Mouse (Mus musculus) kidney, adult 18-20 months (tissue): ENCODE results near the gene Gm3402.
A peak's percentile ranks its signal among the peaks of the same experiment; 100 is the strongest.
"Not testable (repeated sequence)": the region's sequence is repeated elsewhere in the genome, so short reads cannot be mapped to it uniquely, and the experiment has no call there.

Experiments
- DNase-seq: peaks from one replicate; pipeline ENCODE4 v3.0.0; 2021

The Gm3402 gene

DNA sequence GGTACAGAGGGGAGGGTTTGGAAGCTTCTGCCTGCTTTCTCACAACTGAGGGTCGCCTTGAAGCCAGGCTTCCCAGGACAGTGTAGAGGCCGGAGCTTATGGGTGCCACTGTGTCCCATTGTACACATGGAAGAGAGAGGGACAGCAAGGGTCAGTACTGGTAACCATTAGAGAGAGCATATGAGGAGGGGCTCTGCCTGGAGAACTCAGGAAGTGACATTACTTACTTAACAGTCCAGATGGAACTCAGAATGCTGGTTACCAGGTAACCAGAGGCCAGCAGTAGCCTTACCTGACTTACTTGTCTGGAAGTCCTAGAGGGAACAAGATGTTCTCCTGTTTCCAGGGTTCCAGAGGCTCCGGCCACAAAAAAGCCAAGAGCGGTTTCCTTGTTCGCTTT lies at the start of gene Gm3402:
Gene Gm3402 (plus strand): TSS at position 301 of the 400 bp plus-strand sequence.
- not testable (repeated sequence) for DNase-seq

DNA sequence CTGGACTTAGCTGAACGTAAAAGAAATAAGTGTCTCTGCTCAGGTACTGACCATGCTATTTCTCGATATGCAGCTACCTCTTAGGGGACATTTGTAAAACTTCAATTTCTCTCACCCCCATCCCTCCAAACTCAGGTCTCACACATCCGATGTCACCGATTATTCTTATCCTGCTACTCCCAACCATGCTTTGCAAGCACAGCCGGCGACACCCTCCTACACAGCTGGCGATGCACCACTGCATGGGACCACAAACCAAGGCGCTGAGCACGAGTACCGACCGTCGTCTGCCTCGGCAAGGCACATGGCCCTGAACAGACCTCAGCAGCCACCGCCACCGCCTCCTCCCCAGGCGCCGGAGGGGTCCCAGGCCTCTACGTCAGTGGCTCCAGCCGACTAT lies 47.3 kb upstream of the Gm3402 start:
- no peak for DNase-seq

DNA sequence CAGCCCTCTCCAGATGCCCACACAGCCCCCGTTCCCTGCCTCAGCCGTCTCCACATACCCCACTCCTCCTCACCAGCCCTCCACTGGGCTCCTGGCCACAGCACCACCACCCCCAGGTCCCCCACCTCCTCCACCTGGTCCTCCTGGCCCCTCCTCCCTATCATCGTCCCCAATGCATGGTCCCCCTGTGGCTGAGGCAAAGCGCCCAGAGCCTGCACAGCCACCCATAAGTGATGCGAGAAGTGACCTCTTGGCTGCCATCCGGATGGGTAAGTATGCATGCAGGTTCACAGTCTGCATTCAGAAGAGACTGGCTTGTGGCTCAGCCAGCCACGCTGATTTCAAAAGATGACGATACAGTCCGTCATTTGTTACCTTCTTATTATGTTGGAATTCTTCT lies 45.6 kb upstream of the Gm3402 start:
- no peak for DNase-seq

DNA sequence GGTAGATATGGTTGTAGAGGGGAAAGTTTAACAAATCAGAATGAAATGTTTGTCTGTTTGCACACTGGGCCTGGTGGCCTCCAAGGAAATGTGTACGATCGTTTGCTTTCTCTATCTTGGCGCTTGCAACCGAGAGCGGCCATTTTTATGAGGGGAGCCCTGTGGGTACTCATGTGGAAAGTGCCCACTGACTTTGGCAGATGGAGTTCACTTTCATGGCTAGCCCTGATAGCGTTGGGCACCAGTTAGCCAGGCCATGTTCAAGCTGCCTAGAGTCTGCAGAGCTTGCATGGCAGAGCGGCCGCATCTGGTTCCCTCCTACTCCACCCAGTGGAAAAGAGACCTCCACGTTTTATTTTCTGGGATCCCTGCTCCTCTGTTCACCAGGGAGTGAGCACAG lies 43.1 kb upstream of the Gm3402 start:
- no peak for DNase-seq

DNA sequence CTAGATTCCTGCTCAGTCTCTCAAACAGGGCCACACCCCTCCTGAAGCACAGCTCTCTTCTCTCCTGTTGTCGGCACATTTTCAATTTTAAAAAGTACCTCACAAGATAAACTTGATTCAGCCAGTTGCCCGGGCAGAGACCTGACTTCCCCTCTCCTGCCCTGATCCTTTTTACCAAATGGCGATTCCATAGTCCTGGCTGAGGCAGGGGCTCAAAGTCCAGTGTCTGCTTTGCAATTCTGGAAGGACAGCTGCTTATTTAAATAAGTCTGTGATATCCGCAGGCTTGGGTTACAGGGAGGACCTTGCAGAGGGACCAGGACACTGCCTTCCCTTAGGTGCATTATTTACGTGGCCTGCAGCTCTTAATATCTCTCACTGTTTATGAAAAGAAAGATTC lies 42.6 kb upstream of the Gm3402 start:
- DNase-seq = no peak

DNA sequence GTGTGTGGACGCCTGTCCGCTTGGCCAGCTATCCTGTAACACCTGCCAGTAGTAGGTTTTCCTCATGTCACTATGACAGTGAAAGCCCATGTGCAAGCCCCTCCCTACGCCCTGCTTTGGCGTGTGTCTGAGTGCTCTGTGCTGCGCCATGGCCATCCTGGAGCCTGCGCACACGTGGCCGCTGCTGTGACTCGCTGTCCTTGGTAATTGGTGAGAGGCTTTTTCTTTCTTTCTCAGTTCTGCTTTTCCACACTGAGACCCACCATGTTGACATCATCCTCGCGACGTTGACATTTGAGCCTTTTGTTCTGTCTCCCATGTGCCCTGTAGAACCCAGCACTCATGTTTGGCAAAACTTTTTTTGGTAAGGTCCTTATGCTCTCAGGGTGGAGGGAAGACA lies 42.1 kb upstream of the Gm3402 start:
- DNase-seq = no peak

DNA sequence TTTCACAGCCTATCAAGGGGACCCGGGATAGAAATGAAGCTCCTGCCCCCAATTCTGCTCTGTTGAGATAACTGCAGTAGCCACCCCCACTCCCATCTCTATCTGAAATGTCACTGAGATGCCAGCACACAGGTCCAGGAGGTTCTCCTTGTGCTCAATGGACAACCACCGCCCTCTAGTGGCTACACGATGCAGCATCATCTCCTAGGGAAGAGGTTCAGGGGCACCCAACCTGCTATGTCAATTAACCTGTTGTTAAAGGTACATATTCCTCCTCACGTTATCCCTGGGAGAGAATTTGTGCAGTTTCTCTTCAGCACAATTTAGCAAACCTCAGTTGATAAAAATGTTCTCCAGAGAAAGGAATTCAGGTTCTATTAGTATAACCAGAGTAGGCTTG lies 34.4 kb upstream of the Gm3402 start:
- DNase-seq = peak; percentile 49

DNA sequence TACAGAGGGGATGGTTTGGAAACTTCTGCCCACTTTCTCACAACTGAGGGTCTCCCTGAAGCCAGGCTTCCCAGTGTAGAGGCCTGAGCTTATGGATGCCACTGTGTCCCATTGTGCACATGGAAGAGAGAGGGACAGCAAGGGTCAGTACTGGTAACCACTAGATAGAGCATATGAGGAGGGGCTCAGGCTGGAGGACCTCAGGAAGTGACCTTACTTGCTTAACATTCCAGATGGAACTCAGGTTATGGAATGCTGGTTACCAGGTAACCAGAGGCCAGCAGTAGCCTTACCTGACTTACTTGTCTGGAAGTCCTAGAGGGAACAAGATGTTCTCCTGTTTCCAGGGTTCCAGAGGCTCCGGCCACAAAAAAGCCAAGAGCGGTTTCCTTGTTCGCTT lies 32.3 kb upstream of the Gm3402 start, which contains the start of gene Gm6408:
Gene Gm6408 (plus strand): TSS at position 301 of the 400 bp plus-strand sequence.
- not testable (repeated sequence) for DNase-seq

DNA sequence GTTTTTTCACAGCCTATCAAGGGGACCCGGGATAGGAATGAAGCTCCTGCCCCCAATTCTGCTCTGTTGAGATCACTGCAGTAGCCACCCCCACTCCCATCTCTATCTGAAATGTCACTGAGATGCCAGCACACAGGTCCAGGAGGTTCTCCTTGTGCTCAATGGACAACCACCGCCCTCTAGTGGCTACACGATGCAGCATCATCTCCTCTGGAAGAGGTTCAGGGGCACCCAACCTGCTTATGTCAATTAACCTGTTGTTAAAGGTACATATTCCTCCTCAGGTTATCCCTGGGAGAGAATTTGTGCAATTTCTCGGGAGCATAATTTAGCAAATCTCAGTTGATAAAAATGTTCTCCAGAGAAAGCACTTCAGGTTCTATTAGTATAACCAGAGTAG lies 25.0 kb upstream of the Gm3402 start:
- peak; percentile 47 for DNase-seq

DNA sequence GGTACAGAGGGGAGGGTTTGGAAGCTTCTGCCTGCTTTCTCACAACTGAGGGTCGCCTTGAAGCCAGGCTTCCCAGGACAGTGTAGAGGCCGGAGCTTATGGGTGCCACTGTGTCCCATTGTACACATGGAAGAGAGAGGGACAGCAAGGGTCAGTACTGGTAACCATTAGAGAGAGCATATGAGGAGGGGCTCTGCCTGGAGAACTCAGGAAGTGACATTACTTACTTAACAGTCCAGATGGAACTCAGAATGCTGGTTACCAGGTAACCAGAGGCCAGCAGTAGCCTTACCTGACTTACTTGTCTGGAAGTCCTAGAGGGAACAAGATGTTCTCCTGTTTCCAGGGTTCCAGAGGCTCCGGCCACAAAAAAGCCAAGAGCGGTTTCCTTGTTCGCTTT lies 22.9 kb upstream of the Gm3402 start, which contains the start of gene Gm6370:
Gene Gm6370 (plus strand): TSS at position 301 of the 400 bp plus-strand sequence.
- not testable (repeated sequence) for DNase-seq

DNA sequence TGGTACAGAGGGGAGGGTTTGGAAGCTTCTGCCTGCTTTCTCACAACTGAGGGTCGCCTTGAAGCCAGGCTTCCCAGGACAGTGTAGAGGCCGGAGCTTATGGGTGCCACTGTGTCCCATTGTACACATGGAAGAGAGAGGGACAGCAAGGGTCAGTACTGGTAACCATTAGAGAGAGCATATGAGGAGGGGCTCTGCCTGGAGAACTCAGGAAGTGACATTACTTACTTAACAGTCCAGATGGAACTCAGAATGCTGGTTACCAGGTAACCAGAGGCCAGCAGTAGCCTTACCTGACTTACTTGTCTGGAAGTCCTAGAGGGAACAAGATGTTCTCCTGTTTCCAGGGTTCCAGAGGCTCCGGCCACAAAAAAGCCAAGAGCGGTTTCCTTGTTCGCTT lies 11.8 kb upstream of the Gm3402 start, which contains the start of gene 4930449I24Rik:
Gene 4930449I24Rik (plus strand): TSS at position 301 of the 400 bp plus-strand sequence.
- not testable (repeated sequence) for DNase-seq

DNA sequence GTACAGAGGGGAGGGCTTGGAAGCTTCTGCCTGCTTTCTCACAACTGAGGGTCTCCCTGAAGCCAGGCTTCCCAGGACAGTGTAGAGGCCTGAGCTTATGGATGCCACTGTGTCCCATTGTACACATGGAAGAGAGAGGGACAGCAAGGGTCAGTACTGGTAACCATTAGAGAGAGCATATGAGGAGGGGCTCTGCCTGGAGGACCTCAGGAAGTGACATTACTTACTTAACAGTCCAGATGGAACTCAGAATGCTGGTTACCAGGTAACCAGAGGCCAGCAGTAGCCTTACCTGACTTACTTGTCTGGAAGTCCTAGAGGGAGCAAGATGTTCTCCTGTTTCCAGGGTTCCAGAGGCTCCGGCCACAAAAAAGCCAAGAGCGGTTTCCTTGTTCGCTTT lies 11.6 kb downstream of the Gm3402 start, which contains the start of gene Gm3404:
Gene Gm3404 (plus strand): TSS at position 301 of the 400 bp plus-strand sequence.
- not testable (repeated sequence) for DNase-seq

DNA sequence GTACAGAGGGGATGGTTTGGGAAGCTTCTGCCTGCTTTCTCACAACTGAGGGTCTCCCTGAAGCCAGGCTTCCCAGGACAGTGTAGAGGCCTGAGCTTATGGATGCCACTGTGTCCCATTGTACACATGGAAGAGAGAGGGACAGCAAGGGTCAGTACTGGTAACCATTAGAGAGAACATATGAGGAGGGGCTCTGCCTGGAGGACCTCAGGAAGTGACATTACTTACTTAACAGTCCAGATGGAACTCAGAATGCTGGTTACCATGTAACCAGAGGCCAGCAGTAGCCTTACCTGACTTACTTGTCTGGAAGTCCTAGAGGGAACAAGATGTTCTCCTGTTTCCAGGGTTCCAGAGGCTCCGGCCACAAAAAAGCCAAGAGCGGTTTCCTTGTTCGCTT lies 23.4 kb downstream of the Gm3402 start, which contains the start of gene Gm3409:
Gene Gm3409 (plus strand): TSS at position 301 of the 400 bp plus-strand sequence.
- DNase-seq = not testable (repeated sequence)

DNA sequence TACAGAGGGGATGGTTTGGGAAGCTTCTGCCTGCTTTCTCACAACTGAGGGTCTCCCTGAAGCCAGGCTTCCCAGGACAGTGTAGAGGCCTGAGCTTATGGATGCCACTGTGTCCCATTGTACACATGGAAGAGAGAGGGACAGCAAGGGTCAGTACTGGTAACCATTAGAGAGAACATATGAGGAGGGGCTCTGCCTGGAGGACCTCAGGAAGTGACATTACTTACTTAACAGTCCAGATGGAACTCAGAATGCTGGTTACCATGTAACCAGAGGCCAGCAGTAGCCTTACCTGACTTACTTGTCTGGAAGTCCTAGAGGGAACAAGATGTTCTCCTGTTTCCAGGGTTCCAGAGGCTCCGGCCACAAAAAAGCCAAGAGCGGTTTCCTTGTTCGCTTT lies 41.9 kb downstream of the Gm3402 start, which contains the start of gene Gm3415:
Gene Gm3415 (plus strand): TSS at position 301 of the 400 bp plus-strand sequence.
- DNase-seq = not testable (repeated sequence)

DNA sequence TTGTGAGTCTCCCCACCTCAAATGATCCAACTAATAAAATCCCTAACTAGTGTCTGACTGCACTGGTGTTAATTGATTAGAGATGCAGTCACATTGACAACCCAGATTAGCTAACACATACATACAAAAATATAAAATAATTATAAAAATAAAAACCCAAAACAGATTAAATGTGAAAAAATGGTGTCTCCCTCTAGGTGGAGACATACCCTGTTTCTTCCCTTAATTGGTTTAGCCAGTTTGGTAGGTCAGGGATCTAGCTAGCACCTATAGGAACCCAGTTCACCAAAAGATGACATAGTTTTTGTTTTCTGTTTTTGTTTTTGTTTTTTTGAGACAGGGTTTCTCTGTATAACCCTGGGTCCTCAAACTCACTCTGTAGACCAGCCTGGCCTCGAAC lies 50.3 kb downstream of the Gm3402 start:
- DNase-seq = no peak
